Mouse (Mus musculus) hindbrain, embryonic 15.5 days (tissue): Measurements from ENCODE around the gene March1. TPM values are rescaled to one million over a fixed set of nuclear protein-coding genes. Genes with fewer than 3 reads are reported as not detected.

ENCODE experiments used
- ATAC-seq: fragments of 200-750 bp; cut with Nextera tagmentation; 2 replicates; pipeline ENCODE4 v1.8.0; 2017; ENCODE audit warnings: low read depth, moderate number of reproducible peaks, moderate TSS enrichment; ENCODE audit not compliant: low FRiP score
- H3K27ac ChIP-seq: fragments of 300-500 bp; sonication (generic); replicated peaks from 2 replicates; pipeline ENCODE4 v1.5.1; 2015; ENCODE audit warnings: mild to moderate bottlenecking, inconsistent platforms
- H3K27me3 ChIP-seq: fragments of 300-500 bp; sonication (generic); 2 replicates; pipeline ENCODE4 v1.6.1; 2015; ENCODE audit warnings: control low read depth, inconsistent platforms
- H3K36me3 ChIP-seq: fragments of 300-500 bp; sonication (generic); 2 replicates; pipeline ENCODE4 v1.6.1; 2015; ENCODE audit warnings: control low read depth, inconsistent platforms
- H3K4me1 ChIP-seq: fragments of 300-500 bp; sonication (generic); replicated peaks from 2 replicates; pipeline ENCODE4 v1.6.1; 2015; ENCODE audit warnings: control low read depth, inconsistent platforms
- H3K4me2 ChIP-seq: fragments of 300-500 bp; sonication (generic); 2 replicates; pipeline ENCODE4 v1.6.1; 2015; ENCODE audit warnings: moderate library complexity, mild to moderate bottlenecking, inconsistent platforms
- H3K4me3 ChIP-seq: fragments of 300-500 bp; sonication (generic); 2 replicates; pipeline ENCODE4 v1.5.1; 2015; ENCODE audit warnings: mild to moderate bottlenecking, inconsistent platforms
- H3K9ac ChIP-seq: fragments of 300-500 bp; sonication (generic); 2 replicates; pipeline ENCODE4 v1.6.1; 2015; ENCODE audit warnings: inconsistent platforms
- H3K9me3 ChIP-seq: fragments of 300-500 bp; sonication (generic); 2 replicates; pipeline ENCODE4 v1.6.1; 2016; ENCODE audit warnings: control low read depth, inconsistent platforms
- WGBS: fragments of 180-500 bp; shearing (Covaris S2); methylation state at CpG from one replicate; pipeline ENCODE4 v1.1.7; 2015; 5-methylcytosine and 5-hydroxymethylcytosine counted together
- polyA plus RNA-seq: library from polyadenylated mRNA; unstranded; fragments of >200 nt; fragmentation: Nextera tagmentation; extraction: Ambion mirVana; gene quantifications from 2 replicates; pipeline ENCODE4 v1.2.1, GENCODE M21; 2015

The March1 gene
- polyA plus RNA-seq, 1 experiment from 2014 or later = 43.3 TPM

DNA sequence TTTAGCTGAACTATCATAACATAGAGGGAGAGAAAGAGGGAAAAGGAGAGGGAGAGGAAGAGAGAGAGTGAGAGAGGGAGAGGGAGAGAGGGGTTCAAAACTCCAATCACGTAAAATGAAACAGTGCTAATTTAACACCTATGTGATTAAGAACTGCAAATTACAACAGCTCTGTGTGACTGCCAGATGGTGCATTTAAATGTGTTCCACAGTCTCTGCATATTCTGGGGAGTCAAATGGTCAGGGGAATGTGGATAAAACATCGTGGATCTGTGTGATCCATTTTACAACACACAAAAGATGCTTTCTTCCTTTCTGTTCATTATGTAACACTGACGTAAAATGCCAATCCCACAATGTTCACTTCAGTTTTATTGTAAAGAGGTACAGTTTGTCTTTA, 416.0 kb downstream of the March1 start:
- H3K4me2 ChIP-seq = no peak overlapping the region
- H3K4me1 ChIP-seq = no peaks in the 10 kb centered on the region
- no peaks in the 10 kb centered on the region for H3K36me3 ChIP-seq
- no peak overlapping the region for H3K9ac ChIP-seq
- H3K4me3 ChIP-seq = no peak overlapping the region
- 58% methylated on average over 3 of the region's 3 CpGs for WGBS
- no peaks in the 10 kb centered on the region for H3K27me3 ChIP-seq
- no peak overlapping the region for H3K27ac ChIP-seq
- no peak for ATAC-seq
- H3K9me3 ChIP-seq = no peaks in the 10 kb centered on the region

DNA sequence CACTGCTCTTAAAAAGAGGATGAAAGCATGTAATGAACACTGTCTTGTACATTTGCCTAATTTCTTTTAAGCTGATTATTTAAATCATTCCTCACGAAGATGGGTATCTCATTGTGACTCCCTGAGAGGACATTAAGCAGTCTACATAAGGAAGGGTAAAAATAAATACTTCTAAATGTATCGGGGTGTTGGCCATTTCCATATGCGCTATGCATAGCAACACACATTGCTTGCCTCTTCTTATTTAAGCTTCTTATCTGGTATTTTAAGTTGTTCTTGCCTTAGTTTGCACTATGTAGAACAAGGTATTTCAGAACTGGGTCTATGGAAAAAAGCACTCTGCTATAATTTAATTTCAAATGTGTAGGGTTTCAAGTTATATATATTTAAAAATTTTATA, 416.7 kb downstream of the March1 start:
- Histone ChIP-seq H3K27ac (no peak overlapping the region), H3K4me1 (no peaks in the 10 kb centered on the region), H3K27me3 (no peaks in the 10 kb centered on the region), H3K36me3 (no peaks in the 10 kb centered on the region), H3K9ac (no peak overlapping the region), H3K9me3 (no peaks in the 10 kb centered on the region), H3K4me3 (no peak overlapping the region), H3K4me2 (no peak overlapping the region)
- ATAC-seq = no peak
- 85% methylated on average over 3 of the region's 3 CpGs for WGBS

DNA sequence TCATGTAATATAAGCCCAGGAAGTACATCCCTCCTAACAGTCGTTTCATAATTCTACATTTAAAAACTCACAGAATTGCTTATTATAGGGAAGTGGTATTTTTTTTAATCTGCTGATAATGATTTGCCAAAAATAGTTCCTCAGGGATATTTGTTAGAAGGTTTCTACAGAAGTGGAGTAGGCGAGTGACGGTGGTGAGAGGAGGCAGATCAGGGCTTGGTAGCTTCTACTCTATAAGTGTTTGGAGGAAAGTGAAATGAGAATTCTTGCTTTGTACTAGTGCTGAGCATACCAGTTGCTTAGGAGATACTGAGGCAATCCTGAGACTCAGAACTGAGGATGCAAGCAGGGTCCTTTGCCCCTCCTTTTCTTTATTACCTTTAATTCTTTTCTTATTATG, 476.5 kb downstream of the March1 start:
- Histone ChIP-seq H3K9ac (no peak overlapping the region), H3K4me3 (no peak overlapping the region), H3K36me3 (no peaks in the 10 kb centered on the region), H3K4me2 (no peak overlapping the region), H3K27me3 (no peaks in the 10 kb centered on the region), H3K4me1 (no peaks in the 10 kb centered on the region), H3K27ac (no peak overlapping the region), H3K9me3 (no peaks in the 10 kb centered on the region)
- no peak for ATAC-seq
- 93% methylated on average over 3 of the region's 3 CpGs for WGBS

DNA sequence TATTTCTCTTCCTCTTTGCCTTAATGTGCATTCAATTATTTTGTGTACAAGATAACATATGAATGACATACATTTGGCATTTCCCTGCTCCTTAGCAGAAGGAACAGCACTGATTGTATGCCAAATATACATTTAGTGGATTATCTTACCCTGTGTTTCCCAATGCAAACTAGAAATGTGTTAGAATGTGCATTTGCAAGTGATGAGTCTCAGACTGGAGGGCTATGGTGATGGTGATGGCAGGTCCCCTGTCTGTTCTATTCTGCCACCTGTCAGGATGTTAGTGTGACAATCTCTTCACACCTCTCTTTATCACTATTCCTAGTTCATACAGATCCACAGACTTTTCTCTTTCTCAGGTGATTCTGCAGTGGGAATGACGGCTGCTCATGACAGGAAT, 480.4 kb downstream of the March1 start:
- H3K27ac ChIP-seq = no peak overlapping the region
- H3K4me2 ChIP-seq = no peak overlapping the region
- 87% methylated on average over 1 of the region's 1 CpGs for WGBS
- H3K36me3 ChIP-seq = no peaks in the 10 kb centered on the region
- H3K9ac ChIP-seq = no peak overlapping the region
- no peaks in the 10 kb centered on the region for H3K9me3 ChIP-seq
- H3K4me1 ChIP-seq = no peaks in the 10 kb centered on the region
- H3K27me3 ChIP-seq = no peaks in the 10 kb centered on the region
- ATAC-seq = no peak
- H3K4me3 ChIP-seq = no peak overlapping the region

DNA sequence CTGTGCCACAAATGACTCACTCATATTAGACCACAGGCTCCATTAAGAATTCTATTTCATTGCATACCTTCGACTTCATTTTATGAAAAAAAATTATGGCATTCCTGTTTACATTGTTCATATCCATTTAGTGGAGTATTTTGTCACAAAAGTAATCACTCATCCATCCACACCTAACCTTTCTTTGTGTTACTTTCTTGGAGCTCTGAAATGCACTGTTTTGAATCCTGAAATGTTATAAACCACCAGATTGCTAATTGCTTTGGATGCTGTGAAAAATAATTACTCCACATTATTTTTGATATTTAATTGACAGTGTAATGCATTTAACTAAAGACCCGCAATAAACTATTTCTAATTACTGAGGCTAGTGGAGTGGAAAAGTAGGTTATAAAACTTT, 501.6 kb downstream of the March1 start:
- H3K4me3 ChIP-seq = no peak overlapping the region
- no peaks in the 10 kb centered on the region for H3K9me3 ChIP-seq
- H3K9ac ChIP-seq = no peak overlapping the region
- no peak overlapping the region for H3K4me2 ChIP-seq
- H3K27ac ChIP-seq = no peak overlapping the region
- H3K4me1 ChIP-seq = no peaks in the 10 kb centered on the region
- no peaks in the 10 kb centered on the region for H3K36me3 ChIP-seq
- no peak for ATAC-seq
- WGBS = 71% methylated on average over 2 of the region's 2 CpGs
- no peaks in the 10 kb centered on the region for H3K27me3 ChIP-seq

DNA sequence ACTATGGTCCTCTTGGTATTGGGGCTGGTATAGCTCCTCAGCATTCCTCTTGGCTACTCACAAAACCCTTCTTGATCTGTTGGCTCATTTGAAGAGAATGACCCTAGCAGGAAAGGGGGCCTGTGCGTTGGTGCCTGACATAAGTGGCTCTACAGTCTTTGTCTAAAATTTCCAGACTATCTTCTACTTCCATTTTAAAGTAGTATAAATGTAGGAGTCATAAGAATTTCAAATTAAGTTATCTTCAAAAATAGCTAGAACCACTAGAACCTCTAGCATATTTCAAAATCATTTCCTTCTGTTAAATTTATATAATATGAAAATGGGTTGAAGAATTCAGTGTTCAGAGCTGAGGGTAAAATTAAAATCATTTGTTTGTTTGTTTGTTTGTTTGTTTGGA, 541.9 kb downstream of the March1 start:
- Histone ChIP-seq H3K9ac (no peak overlapping the region), H3K4me2 (no peak overlapping the region), H3K27ac (no peak overlapping the region), H3K9me3 (no peaks in the 10 kb centered on the region), H3K36me3 (no peaks in the 10 kb centered on the region), H3K4me1 (no peaks in the 10 kb centered on the region), H3K27me3 (no peaks in the 10 kb centered on the region), H3K4me3 (no peak overlapping the region)
- WGBS = 92% methylated on average over 1 of the region's 1 CpGs
- ATAC-seq = no peak

DNA sequence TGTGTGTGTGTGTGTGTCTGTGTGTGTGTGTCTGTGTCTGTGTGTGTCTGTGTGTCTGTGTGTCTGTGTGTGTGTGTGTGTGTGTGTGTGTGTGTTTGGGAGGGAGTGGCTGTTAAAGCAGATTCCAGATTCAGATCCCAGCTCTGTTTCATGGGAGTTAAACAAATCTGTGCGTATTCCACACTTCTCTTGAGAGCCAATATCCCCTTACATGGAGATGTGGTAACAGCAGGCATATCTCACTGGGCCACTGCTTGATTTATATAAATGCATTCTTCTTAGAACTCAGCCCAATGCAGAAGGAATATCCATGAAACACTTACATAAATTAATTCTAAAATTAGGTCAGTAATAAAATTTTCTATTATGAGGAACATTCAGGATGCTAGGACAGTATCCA, 549.1 kb downstream of the March1 start:
- no peak overlapping the region for H3K27ac ChIP-seq
- 49% methylated on average over 1 of the region's 1 CpGs for WGBS
- no peaks in the 10 kb centered on the region for H3K36me3 ChIP-seq
- no peaks in the 10 kb centered on the region for H3K4me1 ChIP-seq
- H3K9me3 ChIP-seq = no peaks in the 10 kb centered on the region
- no peak overlapping the region for H3K4me2 ChIP-seq
- no peak overlapping the region for H3K4me3 ChIP-seq
- ATAC-seq = no peak
- H3K9ac ChIP-seq = no peak overlapping the region
- no peaks in the 10 kb centered on the region for H3K27me3 ChIP-seq

DNA sequence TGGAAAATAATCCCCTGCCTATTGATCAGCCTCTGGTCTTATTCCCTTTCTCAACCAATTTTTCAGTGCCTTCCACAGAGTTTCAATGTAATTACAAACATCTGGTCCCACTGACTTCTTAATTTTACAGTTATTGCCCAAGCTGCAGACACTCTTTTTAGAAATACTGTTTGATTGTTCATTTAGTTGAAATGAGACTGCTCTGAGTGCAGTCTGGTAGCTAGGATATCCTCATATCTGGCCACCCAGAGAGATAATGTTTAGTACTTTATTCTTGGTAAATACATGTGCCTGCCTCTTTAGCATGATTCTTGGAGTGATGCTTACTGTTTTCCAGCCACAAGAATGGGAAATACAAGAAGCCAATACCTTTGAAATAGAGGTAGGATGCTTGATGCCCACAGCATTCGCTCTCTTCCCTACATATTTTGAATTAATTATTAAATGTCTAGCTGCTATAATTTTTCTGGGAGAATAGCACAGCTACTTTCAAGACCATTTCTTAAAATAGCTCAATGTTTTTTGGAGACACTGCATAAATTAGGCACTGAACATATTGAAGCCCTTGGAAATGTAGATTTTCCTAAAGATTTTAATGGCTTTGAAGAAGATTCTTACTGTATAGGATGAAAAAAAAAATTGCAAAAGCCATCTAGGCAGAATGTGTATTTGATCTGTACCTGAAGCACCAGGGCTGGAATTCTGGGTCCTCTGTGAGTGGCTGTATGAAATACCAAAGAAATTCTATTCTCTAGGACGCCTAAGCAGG, 549.9 kb downstream of the March1 start:
- no peak overlapping the region for H3K4me3 ChIP-seq
- H3K9me3 ChIP-seq = no peaks in the 10 kb centered on the region
- H3K27ac ChIP-seq = no peak overlapping the region
- H3K27me3 ChIP-seq = no peaks in the 10 kb centered on the region
- 76% methylated on average over 2 of the region's 2 CpGs for WGBS
- no peak overlapping the region for H3K9ac ChIP-seq
- H3K4me2 ChIP-seq = no peak overlapping the region
- no peaks in the 10 kb centered on the region for H3K4me1 ChIP-seq
- no peaks in the 10 kb centered on the region for H3K36me3 ChIP-seq
- ATAC-seq = no peak

DNA sequence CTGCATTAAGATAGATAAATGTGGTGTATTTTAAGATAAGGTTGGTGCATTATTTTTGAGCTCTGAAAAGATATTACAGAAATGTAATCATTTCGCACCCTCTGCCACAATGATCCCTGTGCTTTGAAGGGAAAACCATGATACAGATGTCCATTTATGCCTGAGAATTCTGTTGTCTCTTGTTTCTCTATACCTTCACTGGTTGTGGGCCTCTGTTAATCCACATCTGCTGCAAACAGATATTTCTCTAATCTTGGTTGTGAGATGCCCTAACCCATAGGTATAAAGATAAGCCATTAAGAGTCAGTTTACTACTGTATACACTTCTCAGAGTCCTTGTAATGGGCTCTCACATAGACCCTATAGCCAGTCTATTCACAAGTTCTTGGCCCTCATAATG, 561.6 kb downstream of the March1 start:
- H3K4me3 ChIP-seq = no peak overlapping the region
- peaks cover 4% of the 10 kb centered on the region; the same call in 1 of the 2 replicates for H3K4me1 ChIP-seq
- no peak for ATAC-seq
- no peak overlapping the region for H3K4me2 ChIP-seq
- no peaks in the 10 kb centered on the region for H3K27me3 ChIP-seq
- no peak overlapping the region for H3K9ac ChIP-seq
- H3K9me3 ChIP-seq = no peaks in the 10 kb centered on the region
- H3K36me3 ChIP-seq = no peaks in the 10 kb centered on the region
- WGBS = 100% methylated on average over 1 of the region's 1 CpGs
- no peak overlapping the region for H3K27ac ChIP-seq

DNA sequence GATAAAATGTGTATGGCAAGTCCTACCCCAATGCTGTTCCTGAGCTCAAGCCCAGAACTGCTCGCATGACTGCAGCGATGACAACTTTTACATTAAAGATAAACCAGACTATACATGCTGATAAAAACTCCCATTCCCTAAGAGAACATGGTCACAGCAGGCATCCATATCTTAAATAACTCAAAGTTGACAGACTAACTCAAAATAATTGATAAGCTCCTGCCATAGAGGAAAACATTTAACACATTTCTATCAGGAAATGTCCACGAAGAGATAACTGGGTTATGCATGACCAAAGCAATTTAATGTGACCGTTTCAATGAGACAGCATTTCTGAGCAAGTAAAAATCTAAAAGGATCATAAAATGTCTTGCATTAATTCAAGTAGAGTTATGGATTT, 563.6 kb downstream of the March1 start:
- no peaks in the 10 kb centered on the region for H3K36me3 ChIP-seq
- WGBS = 77% methylated on average over 4 of the region's 4 CpGs
- no peak for ATAC-seq
- H3K4me1 ChIP-seq = peaks cover 4% of the 10 kb centered on the region; the same call in 1 of the 2 replicates
- H3K4me3 ChIP-seq = no peak overlapping the region
- no peak overlapping the region for H3K9ac ChIP-seq
- no peak overlapping the region for H3K4me2 ChIP-seq
- H3K27me3 ChIP-seq = no peaks in the 10 kb centered on the region
- H3K9me3 ChIP-seq = no peaks in the 10 kb centered on the region
- no peak overlapping the region for H3K27ac ChIP-seq

DNA sequence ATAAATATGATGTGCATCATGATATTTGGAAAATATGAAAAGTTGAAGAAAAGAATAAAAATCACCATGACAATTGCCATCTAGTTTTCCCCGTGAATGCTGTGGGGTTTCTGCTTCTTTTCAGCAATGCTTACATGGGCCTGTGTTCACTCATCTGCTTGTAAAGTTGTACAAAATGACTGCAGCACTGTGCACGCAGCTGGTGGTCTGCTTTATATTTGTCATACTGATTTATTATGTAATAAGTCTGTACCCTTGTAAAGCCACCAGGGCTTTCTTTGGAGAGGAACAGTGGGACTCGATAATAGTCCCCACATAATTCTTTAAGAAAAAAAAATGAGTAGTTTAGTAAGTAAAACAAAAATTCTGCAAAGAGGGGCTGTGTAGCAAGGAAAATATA, 564.6 kb downstream of the March1 start:
- Histone ChIP-seq H3K27ac (no peak overlapping the region), H3K27me3 (no peaks in the 10 kb centered on the region), H3K4me1 (peaks cover 4% of the 10 kb centered on the region; the same call in 1 of the 2 replicates), H3K4me2 (no peak overlapping the region), H3K4me3 (no peak overlapping the region), H3K9me3 (no peaks in the 10 kb centered on the region), H3K36me3 (no peaks in the 10 kb centered on the region), H3K9ac (no peak overlapping the region)
- 52% methylated on average over 3 of the region's 3 CpGs for WGBS
- ATAC-seq = 0 out of 2 replicates have a peak, but pooled peaks have one; percentile 45

DNA sequence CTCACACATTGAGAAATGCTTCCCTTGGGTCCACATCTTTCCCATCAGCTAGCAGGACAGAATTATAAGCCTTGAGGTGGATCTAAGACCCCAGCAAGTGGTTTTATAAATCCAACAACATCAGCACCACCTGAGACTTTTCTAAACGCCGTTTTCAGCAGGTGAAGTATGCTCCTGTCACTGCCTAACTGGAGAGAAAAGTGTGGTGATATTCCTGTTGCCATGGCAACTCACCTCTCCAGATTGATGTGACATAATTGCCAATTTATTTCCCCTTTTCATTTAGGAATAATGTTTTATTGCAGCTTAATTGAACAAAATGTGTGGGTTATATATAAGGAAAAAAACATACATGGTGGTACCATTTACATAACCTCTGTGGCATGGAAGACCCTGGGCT, 565.8 kb downstream of the March1 start:
- no peaks in the 10 kb centered on the region for H3K9me3 ChIP-seq
- H3K9ac ChIP-seq = no peak overlapping the region
- WGBS = 37% methylated on average over 2 of the region's 2 CpGs
- H3K4me2 ChIP-seq = no peak overlapping the region
- H3K4me3 ChIP-seq = no peak overlapping the region
- H3K36me3 ChIP-seq = no peaks in the 10 kb centered on the region
- H3K4me1 ChIP-seq = peaks cover 4% of the 10 kb centered on the region; the same call in 1 of the 2 replicates
- no peaks in the 10 kb centered on the region for H3K27me3 ChIP-seq
- ATAC-seq = no peak
- H3K27ac ChIP-seq = no peak overlapping the region

DNA sequence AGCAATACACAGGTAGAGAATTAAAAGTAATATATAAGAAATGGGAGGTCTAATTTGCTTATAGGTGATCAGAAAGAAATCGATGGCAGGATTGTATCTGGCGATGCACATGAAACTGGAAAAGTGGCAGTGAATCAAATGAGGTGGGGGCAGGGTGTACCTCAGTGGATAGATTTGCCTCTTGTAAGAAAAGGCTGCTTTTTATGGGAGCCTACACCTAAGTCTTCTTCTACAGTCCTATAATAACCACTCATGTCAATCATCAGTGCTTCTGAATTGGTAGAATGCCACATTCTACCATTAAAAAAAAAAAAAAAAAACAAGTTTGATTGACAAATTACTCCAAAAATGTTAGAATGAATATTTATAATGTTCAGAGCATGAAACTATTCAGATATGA, 567.5 kb downstream of the March1 start:
- no peak for ATAC-seq

More for the DNA sequence above, 567.5 kb downstream of the March1 start:
- H3K4me1 ChIP-seq = peaks cover 4% of the 10 kb centered on the region; the same call in 1 of the 2 replicates
- no peaks in the 10 kb centered on the region for H3K27me3 ChIP-seq
- no peak overlapping the region for H3K27ac ChIP-seq
- no peak overlapping the region for H3K4me2 ChIP-seq
- 97% methylated on average over 2 of the region's 2 CpGs for WGBS
- H3K9ac ChIP-seq = no peak overlapping the region
- H3K9me3 ChIP-seq = no peaks in the 10 kb centered on the region
- no peaks in the 10 kb centered on the region for H3K36me3 ChIP-seq
- no peak overlapping the region for H3K4me3 ChIP-seq
